ENCODE assay signal across 23 mouse cellular contexts in the genomic region with DNA sequence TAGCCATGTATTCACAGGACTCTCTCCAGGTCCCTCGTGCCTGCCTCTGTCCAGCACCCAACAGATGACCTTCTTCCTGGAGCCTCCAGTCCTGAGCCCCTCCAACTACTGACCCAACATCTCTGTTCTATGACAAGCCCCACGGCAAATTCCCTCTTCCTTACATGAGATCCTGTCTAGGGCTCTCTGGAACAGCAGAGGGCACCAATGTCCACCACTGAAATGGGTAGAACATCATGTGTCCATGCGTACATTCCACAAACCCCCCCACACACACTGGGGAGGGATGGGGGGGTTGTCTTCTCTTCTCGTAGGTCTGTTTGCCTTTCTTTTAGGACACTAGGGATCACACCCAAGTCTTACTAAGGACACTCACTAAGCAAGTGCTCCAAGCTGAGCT. TPM values are rescaled to one million over a fixed set of nuclear protein-coding genes. Genes with fewer than 3 reads are reported as not detected.
DNase-seq lines count a peak whose midpoint lies in the region; ATAC-seq and TF ChIP-seq lines count a peak whose summit lies in the region.
"Had no signal": no experiment of that assay in that cellular context is flagged by ENCODE, and none has a peak within 500 bp of the region (broad histone marks: within the 10 kb centered on the region; RNA-seq: fewer than 3 reads in every experiment).

No protein-coding gene starts in this region.

- no peak for DNase-seq in forebrain, postnatal 0 days
- DNase-seq in forebrain, embryonic 14.5 days (ENCODE audit: low spot score), result no peak
- peak; percentile 22 for DNase-seq in kidney, adult 9 months
- DNase-seq in kidney, adult 18-20 months, result no peak
- DNase-seq in lung, embryonic 14.5 days, result no peak
- no peak for DNase-seq in lung, postnatal 36 days
- DNase-seq in stomach, postnatal 0 days (ENCODE audit: low spot score), result no peak
- DNase-seq: adrenal gland, postnatal 14 days; cerebellum, adult 11-12 months; cerebellum, postnatal 25 days; heart, adult 11 months; kidney, postnatal 14 days; lung, postnatal 14 days; right cerebral cortex, postnatal 4 days; thymus, postnatal 14 days had no signal

- WGBS in forebrain, postnatal 0 days, result 50% methylated on average over 4 of the region's 4 CpGs
- 62% methylated on average over 4 of the region's 4 CpGs for WGBS in forebrain, embryonic 14.5 days
- 53% methylated on average over 4 of the region's 4 CpGs for WGBS in lung, embryonic 14.5 days
- WGBS in stomach, postnatal 0 days, result 57% methylated on average over 4 of the region's 4 CpGs

- H3K27ac ChIP-seq in forebrain, postnatal 0 days (ENCODE audit: low read depth, low read length), result no peak overlapping the region
- no peak overlapping the region for H3K27ac ChIP-seq in forebrain, embryonic 14.5 days (ENCODE audit: low read depth, low read length)
- no peak overlapping the region for H3K27ac ChIP-seq in lung, embryonic 14.5 days (ENCODE audit: low read depth)
- H3K27ac ChIP-seq in stomach, postnatal 0 days (replicated peaks), result no peak overlapping the region
- H3K27ac ChIP-seq: forebrain, embryonic 10.5 days; hindbrain, embryonic 10.5 days; limb, embryonic 12.5 days; liver, embryonic 15.5 days; neural tube, embryonic 12.5 days had no signal

- H3K27me3 ChIP-seq in forebrain, postnatal 0 days (ENCODE audit: insufficient read depth, low read length), result no peaks in the 10 kb centered on the region
- no peaks in the 10 kb centered on the region for H3K27me3 ChIP-seq in forebrain, embryonic 14.5 days (replicated peaks; ENCODE audit: control insufficient read depth, insufficient read depth, low read length)
- no peaks in the 10 kb centered on the region for H3K27me3 ChIP-seq in lung, embryonic 14.5 days (ENCODE audit: insufficient read depth, low read length)
- H3K27me3 ChIP-seq in stomach, postnatal 0 days (ENCODE audit: control insufficient read depth, insufficient read depth, low read length), result no peaks in the 10 kb centered on the region
- H3K27me3 ChIP-seq: limb, embryonic 12.5 days; liver, embryonic 15.5 days; neural tube, embryonic 12.5 days had no signal

- no peaks in the 10 kb centered on the region for H3K9me3 ChIP-seq in forebrain, postnatal 0 days (ENCODE audit: low read length)
- H3K9me3 ChIP-seq in forebrain, embryonic 14.5 days (replicated peaks; ENCODE audit: control insufficient read depth, low read length), result no peaks in the 10 kb centered on the region
- no peaks in the 10 kb centered on the region for H3K9me3 ChIP-seq in lung, embryonic 14.5 days (ENCODE audit: low read depth, low read length)
- H3K9me3 ChIP-seq in stomach, postnatal 0 days (ENCODE audit: control insufficient read depth, low read length), result no peaks in the 10 kb centered on the region
- H3K9me3 ChIP-seq: forebrain, embryonic 10.5 days; hindbrain, embryonic 10.5 days; limb, embryonic 12.5 days; liver, embryonic 15.5 days; neural tube, embryonic 12.5 days had no signal

- ATAC-seq in forebrain, postnatal 0 days, result no peak
- ATAC-seq in forebrain, embryonic 14.5 days, result no peak
- no peak for ATAC-seq in lung, embryonic 14.5 days (ENCODE audit: insufficient read depth)
- no peak for ATAC-seq in stomach, postnatal 0 days (ENCODE audit: low FRiP score, low TSS enrichment)
- ATAC-seq: CD4-positive, CD25-positive, alpha-beta regulatory T cell, adult 4 months had no signal

- H3K4me2 ChIP-seq in forebrain, postnatal 0 days (ENCODE audit: low read depth), result no peak overlapping the region
- H3K4me2 ChIP-seq in forebrain, embryonic 14.5 days (ENCODE audit: low read length), result no peak overlapping the region
- no peak overlapping the region for H3K4me2 ChIP-seq in lung, embryonic 14.5 days
- H3K4me2 ChIP-seq in stomach, postnatal 0 days (replicated peaks; ENCODE audit: low read depth), result no peak overlapping the region
- H3K4me2 ChIP-seq: limb, embryonic 12.5 days; liver, embryonic 15.5 days; neural tube, embryonic 12.5 days had no signal

- H3K4me1 ChIP-seq in forebrain, postnatal 0 days (ENCODE audit: insufficient read depth), result no peaks in the 10 kb centered on the region
- H3K4me1 ChIP-seq in forebrain, embryonic 14.5 days (ENCODE audit: control insufficient read depth, insufficient read depth, low read length), result no peaks in the 10 kb centered on the region
- no peaks in the 10 kb centered on the region for H3K4me1 ChIP-seq in lung, embryonic 14.5 days (ENCODE audit: insufficient read depth)
- no peaks in the 10 kb centered on the region for H3K4me1 ChIP-seq in stomach, postnatal 0 days (replicated peaks; ENCODE audit: control insufficient read depth, insufficient read depth)
- H3K4me1 ChIP-seq: forebrain, embryonic 10.5 days; hindbrain, embryonic 10.5 days; limb, embryonic 12.5 days; liver, embryonic 15.5 days; neural tube, embryonic 12.5 days had no signal

- TF ChIP-seq CTCF in forebrain, postnatal 0 days (IDR thresholded peaks at IDR 0.05; ENCODE audit: low read depth), result peak; percentile 44
- peak; percentile 19 for TF ChIP-seq CTCF in lung, embryonic 14.5 days (IDR thresholded peaks at IDR 0.05; ENCODE audit: low read depth)
- TF ChIP-seq CTCF in stomach, postnatal 0 days (IDR thresholded peaks at IDR 0.05; ENCODE audit: low read depth), result peak; percentile 42

- no peak for TF ChIP-seq EP300 in stomach, postnatal 0 days (optimal IDR thresholded peaks at IDR 0.05)

- no peak overlapping the region for H3K9ac ChIP-seq in forebrain, postnatal 0 days
- H3K9ac ChIP-seq in forebrain, embryonic 14.5 days (ENCODE audit: low read length), result no peak overlapping the region
- no peak overlapping the region for H3K9ac ChIP-seq in lung, embryonic 14.5 days
- no peak overlapping the region for H3K9ac ChIP-seq in stomach, postnatal 0 days (ENCODE audit: low read length)
- H3K9ac ChIP-seq: limb, embryonic 12.5 days; liver, embryonic 15.5 days; neural tube, embryonic 12.5 days had no signal

- H3K36me3 ChIP-seq in forebrain, postnatal 0 days (ENCODE audit: insufficient read depth), result peaks cover 42% of the 10 kb centered on the region
- peaks cover 68% of the 10 kb centered on the region for H3K36me3 ChIP-seq in forebrain, embryonic 14.5 days (ENCODE audit: control insufficient read depth, insufficient read depth, low read length)
- H3K36me3 ChIP-seq in lung, embryonic 14.5 days (ENCODE audit: insufficient read depth), result peaks cover 87% of the 10 kb centered on the region
- H3K36me3 ChIP-seq in stomach, postnatal 0 days (ENCODE audit: control insufficient read depth, insufficient read depth, low read length), result peaks cover 30% of the 10 kb centered on the region

- H3K4me3 ChIP-seq in forebrain, postnatal 0 days (ENCODE audit: low read depth, low read length), result no peak overlapping the region
- no peak overlapping the region for H3K4me3 ChIP-seq in forebrain, embryonic 14.5 days (ENCODE audit: low read depth, low read length)
- H3K4me3 ChIP-seq in lung, embryonic 14.5 days (ENCODE audit: low read depth, low read length), result no peak overlapping the region
- H3K4me3 ChIP-seq in stomach, postnatal 0 days (ENCODE audit: low read depth, low read length), result no peak overlapping the region
- H3K4me3 ChIP-seq: forebrain, embryonic 10.5 days; hindbrain, embryonic 10.5 days; limb, embryonic 12.5 days; liver, embryonic 15.5 days; neural tube, embryonic 12.5 days had no signal

RNA-seq across cellular contexts. Expression of a gene that starts 10.7 kb away (rescaled TPM):
- total RNA-seq in forebrain, postnatal 0 days (2014; rRNA removed), result 40.2 and 42.0 TPM in 2 replicates
- polyA plus RNA-seq in forebrain, postnatal 0 days (2015; fragmentation: Nextera tagmentation; extraction: Ambion mirVana), result 39.8 and 43.5 TPM in 2 replicates
- 52.7 and 57.0 TPM in 2 replicates for polyA plus RNA-seq in forebrain, embryonic 14.5 days (2014; fragmentation: Nextera tagmentation; extraction: Ambion mirVana)
- 43.7 and 45.6 TPM in 2 replicates for polyA plus RNA-seq in lung, embryonic 14.5 days (2014; fragmentation: Nextera tagmentation; extraction: Ambion mirVana)
- polyA plus RNA-seq in stomach, postnatal 0 days (2015; fragmentation: Nextera tagmentation; extraction: Ambion mirVana), result 23.1 TPM in 2 replicates

RNA-seq across cellular contexts. Expression of a gene that starts 21.6 kb away (rescaled TPM):
- total RNA-seq in forebrain, postnatal 0 days (2014; rRNA removed), result 377 and 408 TPM in 2 replicates
- polyA plus RNA-seq in forebrain, postnatal 0 days (2015; fragmentation: Nextera tagmentation; extraction: Ambion mirVana), result 1,226 and 1,340 TPM in 2 replicates
- polyA plus RNA-seq in forebrain, embryonic 14.5 days (2014; fragmentation: Nextera tagmentation; extraction: Ambion mirVana), result 2,465 and 2,793 TPM in 2 replicates
- polyA plus RNA-seq in lung, embryonic 14.5 days (2014; fragmentation: Nextera tagmentation; extraction: Ambion mirVana), result 3,363 and 3,461 TPM in 2 replicates
- 762 and 782 TPM in 2 replicates for polyA plus RNA-seq in stomach, postnatal 0 days (2015; fragmentation: Nextera tagmentation; extraction: Ambion mirVana)

RNA-seq across cellular contexts. Expression of a gene that starts 28.6 kb away (rescaled TPM):
- total RNA-seq in forebrain, postnatal 0 days (2014; rRNA removed), result 0.05 TPM in 1 of 2 replicates, not detected in the other
- not detected in 2 replicates for polyA plus RNA-seq in forebrain, postnatal 0 days (2015; fragmentation: Nextera tagmentation; extraction: Ambion mirVana)
- polyA plus RNA-seq in forebrain, embryonic 14.5 days (2014; fragmentation: Nextera tagmentation; extraction: Ambion mirVana), result not detected in 2 replicates
- polyA plus RNA-seq in lung, embryonic 14.5 days (2014; fragmentation: Nextera tagmentation; extraction: Ambion mirVana), result not detected in 2 replicates
- not detected in 2 replicates for polyA plus RNA-seq in stomach, postnatal 0 days (2015; fragmentation: Nextera tagmentation; extraction: Ambion mirVana)
- total RNA-seq: adrenal gland, postnatal 14 days; MEL had no signal
- polyA plus RNA-seq: CD4-positive, CD25-positive, alpha-beta regulatory T cell, adult 4 months; heart, embryonic 16.5 days had no signal
